Mouse (Mus musculus) spleen, embryonic (tissue): ENCODE measurements around the gene Bnip1.

ENCODE experiments used
- CTCF ChIA-PET: fragments of 350-600 bp; sonication (Branson Sonifier 250); formaldehyde crosslinking; loops from one replicate; lab custom pipeline; 2022; lab: Charles Lee

Bnip1 gene

GRCm38 (mm10) chr17:26792096-26792495 is 11.2 kb downstream of the Bnip1 start:
- CTCF ChIA-PET: interaction anchor here (0.6 to 0.9 kb wide), 2 partner anchors 11 to 160 kb away, joined by 4 to 11 read pairs; partner anchors contain the start of gene Bnip1

GRCm38 (mm10) chr17:26793068-26793765 is 12.4 kb downstream of the Bnip1 start:
- CTCF ChIA-PET: interaction anchor here (0.7 kb wide), 1 partner anchor 786 kb away, joined by 4 read pairs; no protein-coding TSS in a partner anchor

GRCm38 (mm10) chr17:26794744-26795143 is 13.9 kb downstream of the Bnip1 start:
- CTCF ChIA-PET: interaction anchor here (0.7 to 1.2 kb wide), 2 partner anchors 19 to 92 kb away, joined by 3 to 5 read pairs; no protein-coding TSS in a partner anchor

DNA sequence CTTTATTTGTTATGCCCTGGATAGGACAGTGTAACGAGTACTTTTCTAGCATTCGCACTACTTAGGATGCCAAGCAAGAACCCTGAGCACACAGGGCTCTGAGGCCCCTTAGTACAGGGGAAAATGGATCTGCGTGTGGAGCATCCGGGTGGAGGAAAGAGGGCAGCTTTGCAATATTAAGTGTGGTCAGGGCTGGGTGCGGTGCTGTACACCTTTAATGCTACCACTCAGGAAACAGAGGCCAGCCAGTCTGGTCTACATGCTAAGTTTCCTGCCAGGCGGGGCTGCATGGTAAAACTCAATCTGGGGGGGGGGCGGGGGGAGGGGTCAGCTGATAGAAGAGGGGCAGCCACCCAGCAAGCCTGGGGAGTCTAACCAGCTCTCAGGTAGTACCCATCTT is 14.5 kb downstream of the Bnip1 start:
- CTCF ChIA-PET: interaction anchor here (1.2 kb wide), 1 partner anchor 91 kb away, joined by 5 read pairs; no protein-coding TSS in a partner anchor

DNA sequence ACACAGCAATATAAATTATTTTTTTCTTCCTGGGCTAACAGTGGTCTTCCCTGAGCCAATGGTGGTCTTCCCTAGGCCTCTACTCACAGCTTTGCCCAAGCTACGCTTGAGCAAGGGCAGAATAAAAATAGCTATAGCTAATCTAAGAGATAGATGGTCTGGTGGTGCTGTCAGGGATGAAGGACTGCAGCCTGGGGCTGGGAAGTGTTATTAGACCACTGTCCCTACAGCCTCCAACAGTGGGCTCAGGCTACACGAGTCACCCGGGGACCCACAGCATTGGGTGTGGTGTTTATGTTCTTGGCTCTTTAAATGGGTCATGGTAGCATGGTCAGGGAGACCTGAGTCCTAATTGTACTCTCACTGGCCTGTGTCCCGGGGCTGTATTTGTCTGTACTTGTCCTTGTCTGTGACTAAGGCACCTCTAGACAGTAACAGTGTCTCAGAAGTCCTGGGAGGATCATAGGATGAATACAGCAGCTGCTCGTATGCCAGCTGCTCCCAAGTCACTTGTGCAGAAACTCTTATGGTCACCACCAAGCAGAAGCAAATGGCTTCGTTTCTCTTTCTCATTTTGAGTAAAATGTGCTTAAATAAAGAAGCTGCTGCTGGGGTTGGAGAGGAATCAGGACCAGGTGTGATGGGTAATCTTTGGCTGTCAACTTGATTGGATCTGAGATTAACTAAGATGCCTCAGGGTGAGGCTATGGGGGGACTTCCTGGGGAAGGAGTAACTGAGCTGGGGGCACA is 16.7 kb downstream of the Bnip1 start:
- CTCF ChIA-PET: no interaction called here

- CTCF ChIA-PET: interaction anchor here (0.5 to 0.6 kb wide), 3 partner anchors 90 to 336 kb away, joined by 3 to 7 read pairs (median 5); no protein-coding TSS in a partner anchor
These were observed 22.0 kb downstream of the Bnip1 start for GRCm38 (mm10) chr17:26802886-26803285.

DNA sequence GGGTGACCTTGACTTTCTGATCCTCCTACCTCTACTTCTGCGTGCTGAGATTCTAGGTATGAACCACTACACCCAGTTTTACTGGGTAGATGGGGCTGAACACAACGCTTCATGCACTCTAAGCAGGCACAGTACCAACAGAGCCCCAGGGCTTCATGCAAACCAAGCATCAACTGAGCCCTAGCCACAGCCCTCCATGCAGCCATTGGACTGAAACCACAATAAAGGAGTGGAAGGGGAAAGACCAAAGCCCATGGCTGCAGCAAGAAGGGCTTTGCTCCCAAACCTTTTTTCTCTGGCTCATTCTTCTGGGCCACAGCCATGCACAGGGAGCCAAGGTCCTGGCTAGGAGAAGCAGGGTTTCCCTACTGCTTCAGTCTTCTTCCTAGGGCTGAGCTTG is 31.7 kb downstream of the Bnip1 start:
- CTCF ChIA-PET: no interaction called here

- CTCF ChIA-PET: no interaction called here
These were observed 32.6 kb downstream of the Bnip1 start for GRCm38 (mm10) chr17:26813497-26813896.

DNA sequence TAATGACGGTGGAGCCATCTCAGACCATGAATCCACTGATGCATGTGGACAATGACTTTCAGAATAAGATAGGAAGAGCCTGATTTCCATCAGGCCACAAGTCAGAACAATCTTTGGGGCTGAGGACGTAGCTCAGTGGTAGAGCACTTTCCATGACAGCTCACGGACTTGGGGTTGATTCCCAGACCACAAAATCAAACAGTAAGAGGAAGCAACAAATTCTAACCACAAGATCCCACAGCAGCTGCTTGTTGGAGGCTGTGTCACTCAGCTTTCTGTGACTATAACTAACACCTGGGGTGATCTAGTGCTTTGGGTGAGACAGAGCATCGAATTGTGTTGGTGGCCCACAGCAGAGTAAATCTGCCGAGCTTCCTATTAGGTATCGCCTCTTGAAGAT is 35.9 kb downstream of the Bnip1 start:
- CTCF ChIA-PET: no interaction called here

- CTCF ChIA-PET: no interaction called here
These were observed 36.9 kb downstream of the Bnip1 start for GRCm38 (mm10) chr17:26817776-26818175.

GRCm38 (mm10) chr17:26826131-26826530 is 45.3 kb downstream of the Bnip1 start:
- CTCF ChIA-PET: no interaction called here

- CTCF ChIA-PET: no interaction called here
These were observed 52.9 kb downstream of the Bnip1 start for GRCm38 (mm10) chr17:26833806-26834205.

GRCm38 (mm10) chr17:26834302-26834965 is 53.6 kb downstream of the Bnip1 start:
- CTCF ChIA-PET: no interaction called here

DNA sequence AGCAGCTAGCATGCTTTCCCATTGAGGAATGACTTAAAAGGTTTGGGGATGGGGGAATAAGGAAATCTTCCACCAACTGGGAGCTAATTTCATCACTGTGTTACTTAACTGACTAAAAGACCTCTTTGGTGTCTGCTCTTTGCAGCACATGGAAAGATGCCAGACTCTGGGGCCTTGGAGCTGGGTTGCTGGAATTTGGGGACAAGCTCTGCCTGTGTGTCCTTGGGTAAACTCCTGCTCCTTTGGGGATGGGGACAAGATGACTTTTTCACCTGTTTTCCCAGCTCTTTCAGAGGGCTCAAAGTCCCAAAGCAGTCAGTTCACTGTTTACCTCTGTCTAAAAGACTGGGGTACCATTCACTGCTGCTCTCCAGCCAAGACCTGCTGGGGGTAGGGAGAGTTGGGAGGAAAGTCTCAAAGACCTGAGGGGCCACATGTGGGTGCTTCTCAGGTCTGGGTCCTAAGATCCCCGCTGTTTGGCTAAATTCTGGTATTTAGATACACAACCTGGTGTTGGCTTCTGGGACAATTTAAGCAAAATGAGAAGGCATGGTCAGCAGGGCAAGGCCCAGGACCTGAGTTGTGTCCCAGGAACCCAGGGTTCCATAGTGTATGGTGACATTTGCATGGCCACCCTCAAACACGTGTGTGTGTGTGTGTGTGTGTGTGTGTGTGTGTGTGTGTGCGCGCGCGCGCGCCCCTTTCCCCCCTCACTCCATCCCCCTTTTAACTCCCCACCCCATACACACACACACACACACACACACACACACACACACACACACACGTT is 54.3 kb downstream of the Bnip1 start:
- CTCF ChIA-PET: no interaction called here

DNA sequence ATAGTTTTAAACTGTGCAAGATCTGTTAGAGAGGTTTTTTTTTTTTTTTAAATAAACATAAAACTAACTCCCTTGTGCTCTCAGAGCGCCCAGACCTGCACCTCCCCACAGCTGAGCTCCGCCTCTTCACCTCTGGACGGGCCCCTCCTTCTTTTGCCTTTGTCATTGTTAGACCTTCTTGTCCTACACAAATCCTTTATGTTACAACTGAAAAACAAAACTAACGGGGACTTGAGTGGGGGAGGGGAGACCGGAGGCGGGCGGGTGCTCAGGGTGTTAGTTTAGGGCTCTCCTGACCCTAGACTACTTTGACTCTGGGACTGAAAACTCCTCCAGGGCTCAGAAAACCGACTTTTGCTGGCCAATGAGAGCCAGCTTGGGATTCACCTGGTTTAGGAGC is 55.1 kb downstream of the Bnip1 start:
- CTCF ChIA-PET: no interaction called here

DNA sequence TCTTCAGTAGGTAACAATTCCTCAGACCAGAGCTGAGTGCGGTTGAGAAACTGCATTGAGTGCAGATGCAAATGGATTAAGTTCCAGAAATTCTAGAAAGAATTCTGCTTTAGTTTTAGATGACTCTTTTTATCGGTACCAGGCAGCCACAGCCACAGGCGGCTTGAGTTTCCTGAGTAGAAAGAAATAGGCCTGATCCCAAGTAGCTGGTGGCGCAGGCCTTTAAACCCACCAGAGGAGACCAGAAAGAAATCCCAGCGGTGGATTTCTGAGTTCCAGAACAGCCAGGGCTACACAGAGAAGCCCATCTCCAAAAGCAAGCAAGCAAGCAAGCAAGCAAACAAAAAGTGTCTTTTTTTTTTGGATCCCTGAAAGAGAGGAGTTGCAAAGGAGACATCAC is 55.5 kb downstream of the Bnip1 start:
- CTCF ChIA-PET: no interaction called here

GRCm38 (mm10) chr17:26836786-26837545 is 56.1 kb downstream of the Bnip1 start:
- CTCF ChIA-PET: no interaction called here

GRCm38 (mm10) chr17:26837546-26837985 is 56.7 kb downstream of the Bnip1 start:
- CTCF ChIA-PET: interaction anchor here (0.5 to 0.7 kb wide), 2 partner anchors 54 to 112 kb away, joined by 3 to 7 read pairs; no protein-coding TSS in a partner anchor

DNA sequence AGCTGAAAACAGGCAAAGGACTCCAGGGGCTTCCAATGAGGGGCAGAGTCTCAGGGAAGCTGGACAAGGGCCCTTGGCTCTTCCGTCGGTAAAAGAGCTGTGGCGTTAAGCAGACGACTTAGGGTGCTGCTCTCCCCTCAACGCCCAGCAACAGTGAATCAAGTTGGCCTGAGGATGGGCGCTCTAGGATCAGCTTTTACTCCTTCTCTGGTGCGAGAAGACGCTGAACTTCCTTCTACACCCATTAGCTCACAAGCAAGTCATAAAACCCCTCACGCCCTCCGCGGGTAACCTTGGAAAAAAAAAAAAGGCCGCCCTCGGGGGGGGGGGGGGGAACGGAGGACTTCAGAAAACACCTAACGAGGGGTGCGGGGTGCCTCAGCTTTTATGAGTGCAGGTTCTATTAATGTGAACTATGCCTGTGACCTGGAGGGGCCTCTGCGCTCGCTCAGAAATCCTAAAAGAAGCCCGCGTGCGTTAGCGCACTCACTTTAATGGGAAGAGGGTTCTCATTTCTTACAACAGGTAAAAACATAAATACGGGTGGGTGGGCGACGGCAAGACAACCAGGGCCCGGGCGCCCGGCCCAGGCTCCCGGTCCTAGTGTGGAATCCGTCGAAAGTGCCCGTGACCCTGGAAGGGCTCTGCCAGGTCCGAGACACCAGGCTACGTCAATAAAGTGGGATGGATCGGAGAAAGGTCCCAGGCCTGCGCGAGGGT is 57.5 kb downstream of the Bnip1 start:
- CTCF ChIA-PET: interaction anchor here (0.5 to 0.7 kb wide), 3 partner anchors 14 to 112 kb away, joined by 3 to 7 read pairs (median 5); no protein-coding TSS in a partner anchor
